Mouse (Mus musculus) small intestine, adult 2 months (tissue): ENCODE results near the gene Fam83f.

Experiments used
- CTCF ChIP-seq: fragments of 200-500 bp; IDR thresholded peaks from 2 replicates; pipeline ENCODE4 v1.5.1; 2012; ENCODE audit warnings: low read depth, mild to moderate bottlenecking, control low read depth, inconsistent platforms, low read length, moderate library complexity, mixed read lengths; ENCODE audit not compliant: insufficient replicate concordance, insufficient read length; ENCODE audit errors: extremely low read depth
- POLR2A ChIP-seq: fragments of 200-500 bp; IDR thresholded peaks from 2 replicates; pipeline ENCODE4 v1.6.1; 2012; ENCODE audit warnings: low read depth, mild to moderate bottlenecking, control low read depth, inconsistent platforms, low read length, moderate library complexity

GRCm38 (mm10) chr15:80648977-80649606 is 22.6 kb upstream of the Fam83f start:
- TF ChIP-seq CTCF (no peak), POLR2A (no peak)
